Mouse (Mus musculus): ENCODE data around the gene Upk3a. TPM values are rescaled to one million over a fixed set of nuclear protein-coding genes. Genes with fewer than 3 reads are reported as not detected.
"Not testable (repeated sequence)": the region's sequence is repeated elsewhere in the genome, so short reads cannot be mapped to it uniquely, and the experiment has no call there.

The Upk3a gene
- polyA plus RNA-seq, 2 experiments = not detected

DNA sequence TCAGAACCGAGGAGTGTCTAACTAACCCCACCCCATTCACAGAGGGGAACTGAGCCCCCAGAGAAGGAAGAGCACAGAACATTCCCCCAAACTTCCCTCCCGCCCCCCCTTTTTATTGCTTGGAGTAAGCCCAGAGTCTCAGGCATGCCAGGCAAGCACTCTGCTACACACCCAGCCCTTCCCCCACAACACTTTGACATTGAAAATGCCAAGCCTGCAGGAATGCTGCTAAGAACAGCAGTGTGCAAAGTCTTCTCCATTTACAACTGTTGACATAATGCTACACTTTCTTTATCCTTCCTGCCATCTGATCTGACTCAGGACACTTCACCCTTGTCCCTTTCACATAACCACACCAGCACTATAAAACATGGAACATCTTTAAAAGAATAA lies 4.3 kb upstream of the Upk3a start:
- Histone ChIP-seq H3K9ac (replicated peaks) (no peak overlapping the region), H3K4me1 (replicated peaks; ENCODE audit: control insufficient read depth in 2 of 2, insufficient read depth in 2 of 2, low read length in 1 of 2) (0 out of 4 replicates have a peak, but pooled peaks cover 0 to 2% of the 10 kb centered on the region in 2 experiments), H3K4me2 (ENCODE audit: low read depth) (no peak overlapping the region), H3K9me3 (ENCODE audit: control insufficient read depth, low read length) (no peaks in the 10 kb centered on the region), H3K27ac (no peak overlapping the region), H3K4me3 (ENCODE audit: insufficient read depth in 1 of 2, low read depth in 2 of 2, low read length in 2 of 2) (no peak overlapping the region), H3K36me3 (replicated peaks; ENCODE audit: control insufficient read depth, insufficient read depth, low read depth) (no peaks in the 10 kb centered on the region), H3K27me3 (ENCODE audit: control insufficient read depth, insufficient read depth, low read length) (no peaks in the 10 kb centered on the region; the same call in 1 of the 2 replicates)
- WGBS (ENCODE audit: insufficient replicate concordance) = 34% methylated on average over 2 of the region's 2 CpGs
- DNase-seq (ENCODE audit: low read depth in 3 of 3, low spot score in 3 of 3) (no peak), ATAC-seq (ENCODE audit: insufficient read depth) (no peak)
- TF ChIP-seq EP300 (IDR thresholded peaks at IDR 0.05; ENCODE audit: low read depth) (no peak), CTCF (IDR thresholded peaks at IDR 0.05; ENCODE audit: low read depth) (no peak)

DNA sequence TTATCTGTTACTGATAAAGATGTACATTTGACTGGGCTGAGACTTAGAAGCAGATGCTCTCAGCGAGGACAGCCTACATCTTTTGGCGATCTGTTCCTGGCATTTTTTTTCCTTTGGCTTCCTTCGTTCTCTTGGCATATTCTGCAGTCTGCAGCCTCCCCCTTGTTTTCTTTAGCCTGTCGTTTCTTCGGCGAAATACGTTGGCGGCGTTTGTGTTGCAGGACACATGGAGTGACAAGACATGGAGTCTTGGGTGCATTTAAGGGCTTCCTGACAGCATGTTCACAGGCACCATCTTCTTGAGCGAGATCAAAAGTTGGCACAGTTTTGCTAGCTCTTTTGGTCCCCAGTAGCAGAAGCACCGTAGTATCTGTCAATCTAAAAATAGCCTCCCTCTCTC lies 1.2 kb upstream of the Upk3a start:
- TF ChIP-seq EP300 (IDR thresholded peaks at IDR 0.05; ENCODE audit: low read depth) = no peak
- TF ChIP-seq CTCF (IDR thresholded peaks at IDR 0.05; ENCODE audit: low read depth) = no peak
- Histone ChIP-seq H3K27me3 (ENCODE audit: control insufficient read depth, insufficient read depth, low read length) (no peaks in the 10 kb centered on the region; the same call in 1 of the 2 replicates), H3K27ac (no peak overlapping the region), H3K4me2 (ENCODE audit: low read depth) (no peak overlapping the region), H3K9ac (replicated peaks) (no peak overlapping the region), H3K4me3 (ENCODE audit: insufficient read depth in 1 of 2, low read depth in 2 of 2, low read length in 2 of 2) (no peak overlapping the region), H3K36me3 (replicated peaks; ENCODE audit: control insufficient read depth, insufficient read depth, low read depth) (no peaks in the 10 kb centered on the region), H3K9me3 (ENCODE audit: control insufficient read depth, low read length) (no peaks in the 10 kb centered on the region), H3K4me1 (replicated peaks; ENCODE audit: control insufficient read depth in 2 of 2, insufficient read depth in 2 of 2, low read length in 1 of 2) (0 out of 4 replicates have a peak, but pooled peaks cover 0 to 2% of the 10 kb centered on the region in 2 experiments)
- 64% methylated on average over 11 of the region's 11 CpGs for WGBS (ENCODE audit: insufficient replicate concordance)
- DNase-seq (ENCODE audit: low read depth in 3 of 3, low spot score in 3 of 3) (no peak), ATAC-seq (ENCODE audit: insufficient read depth) (no peak)

DNA sequence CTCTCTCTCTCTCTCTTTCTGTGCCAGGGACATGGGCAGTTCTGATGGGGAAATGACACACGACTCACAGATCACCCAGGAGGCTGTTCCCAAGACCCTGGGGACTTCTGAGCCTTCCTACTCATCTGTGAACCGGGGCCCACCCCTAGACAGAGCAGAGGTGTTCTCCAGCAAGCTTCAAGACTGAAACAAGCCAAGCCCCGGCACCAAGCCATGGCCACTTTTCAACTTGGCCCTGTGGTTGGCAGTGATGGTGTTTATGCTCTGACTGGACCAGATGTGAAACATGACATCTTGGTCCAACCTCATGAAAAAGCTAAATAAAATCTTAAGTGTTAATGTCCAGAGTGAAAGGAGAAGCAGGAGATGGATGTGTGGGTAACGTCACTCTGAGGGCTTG lies 5.3 kb downstream of the Upk3a start:
- no peaks in the 10 kb centered on the region for H3K9me3 ChIP-seq (ENCODE audit: control insufficient read depth, low read length)
- 51% methylated on average over 4 of the region's 4 CpGs for WGBS (ENCODE audit: insufficient replicate concordance)
- H3K4me1 ChIP-seq (replicated peaks; ENCODE audit: control insufficient read depth in 2 of 2, insufficient read depth in 2 of 2, low read length in 1 of 2) = no peaks in the 10 kb centered on the region
- no peaks in the 10 kb centered on the region for H3K36me3 ChIP-seq (replicated peaks; ENCODE audit: control insufficient read depth, insufficient read depth, low read depth)
- no peak overlapping the region for H3K9ac ChIP-seq (replicated peaks)
- TF ChIP-seq EP300 (IDR thresholded peaks at IDR 0.05; ENCODE audit: low read depth) = no peak
- TF ChIP-seq CTCF (IDR thresholded peaks at IDR 0.05; ENCODE audit: low read depth) = no peak
- no peaks in the 10 kb centered on the region for H3K27me3 ChIP-seq (ENCODE audit: control insufficient read depth, insufficient read depth, low read length)
- no peak overlapping the region for H3K4me3 ChIP-seq (ENCODE audit: insufficient read depth in 1 of 2, low read depth in 2 of 2, low read length in 2 of 2)
- ATAC-seq (ENCODE audit: insufficient read depth) (no peak), DNase-seq (ENCODE audit: low read depth in 3 of 3, low spot score in 3 of 3) (no peak)
- H3K4me2 ChIP-seq (ENCODE audit: low read depth) = no peak overlapping the region
- H3K27ac ChIP-seq = no peak overlapping the region

DNA sequence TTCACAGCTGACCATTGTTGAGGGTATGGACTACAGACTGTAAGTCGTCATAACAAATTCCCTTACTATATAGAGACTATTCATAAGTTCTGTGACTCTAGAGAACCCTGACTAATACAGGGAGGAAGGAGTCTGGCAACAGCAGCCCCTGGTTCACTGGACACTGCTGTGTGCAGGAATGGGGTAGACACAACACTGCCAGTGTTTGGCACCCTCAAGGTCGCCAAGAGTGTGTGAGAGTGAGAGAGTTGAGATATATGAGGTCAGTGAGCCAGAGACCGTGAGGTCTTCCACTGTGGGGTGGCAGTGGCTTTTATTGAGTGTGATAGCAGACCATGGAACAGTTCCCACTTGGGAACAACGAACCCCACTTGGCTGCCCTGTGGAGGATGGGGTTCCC lies 9.3 kb downstream of the Upk3a start:
- H3K36me3 ChIP-seq (replicated peaks; ENCODE audit: control insufficient read depth, insufficient read depth, low read depth) = no peaks in the 10 kb centered on the region
- no peak for TF ChIP-seq EP300 (IDR thresholded peaks at IDR 0.05; ENCODE audit: low read depth)
- TF ChIP-seq CTCF (IDR thresholded peaks at IDR 0.05; ENCODE audit: low read depth) = no peak
- H3K9me3 ChIP-seq (ENCODE audit: control insufficient read depth, low read length) = no peaks in the 10 kb centered on the region
- no peaks in the 10 kb centered on the region for H3K27me3 ChIP-seq (ENCODE audit: control insufficient read depth, insufficient read depth, low read length)
- no peaks in the 10 kb centered on the region for H3K4me1 ChIP-seq (replicated peaks; ENCODE audit: control insufficient read depth in 2 of 2, insufficient read depth in 2 of 2, low read length in 1 of 2)
- H3K4me3 ChIP-seq (ENCODE audit: insufficient read depth in 1 of 2, low read depth in 2 of 2, low read length in 2 of 2) = no peak overlapping the region
- ATAC-seq (ENCODE audit: insufficient read depth) (no peak), DNase-seq (ENCODE audit: low read depth in 3 of 3, low spot score in 3 of 3) (no peak)
- no peak overlapping the region for H3K9ac ChIP-seq (replicated peaks)
- no peak overlapping the region for H3K27ac ChIP-seq
- 43% methylated on average over 4 of the region's 4 CpGs for WGBS (ENCODE audit: insufficient replicate concordance)
- H3K4me2 ChIP-seq (ENCODE audit: low read depth) = no peak overlapping the region

DNA sequence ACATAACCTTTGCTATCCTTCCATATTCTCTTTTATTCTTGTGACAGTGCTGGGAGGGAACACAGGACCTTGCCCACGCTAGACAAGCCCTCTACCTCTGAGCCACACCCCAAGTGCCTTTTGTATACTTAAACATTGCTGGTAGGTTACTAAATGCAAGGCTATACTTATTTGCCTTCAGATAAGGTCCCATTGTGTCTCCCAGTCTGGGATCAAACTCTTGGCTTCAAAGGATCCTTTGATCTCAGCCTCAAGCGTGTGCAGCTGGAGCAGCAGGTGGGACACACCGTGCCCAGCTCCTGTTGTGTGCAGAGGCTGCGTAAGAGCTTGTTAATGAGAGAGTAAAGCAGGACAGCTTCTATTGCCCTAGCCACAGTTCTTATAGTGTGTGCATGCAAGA lies 10.8 kb downstream of the Upk3a start:
- no peak for ATAC-seq (ENCODE audit: insufficient read depth)
- DNase-seq (ENCODE audit: low read depth in 3 of 3, low spot score in 3 of 3) = no peak
- no peaks in the 10 kb centered on the region for H3K4me1 ChIP-seq (replicated peaks; ENCODE audit: control insufficient read depth in 2 of 2, insufficient read depth in 2 of 2, low read length in 1 of 2)
- H3K36me3 ChIP-seq (replicated peaks; ENCODE audit: control insufficient read depth, insufficient read depth, low read depth) = no peaks in the 10 kb centered on the region
- H3K4me2 ChIP-seq (ENCODE audit: low read depth) = no peak overlapping the region
- no peak overlapping the region for H3K27ac ChIP-seq
- no peak overlapping the region for H3K9ac ChIP-seq (replicated peaks)
- WGBS (ENCODE audit: insufficient replicate concordance) = 57% methylated on average over 4 of the region's 4 CpGs
- no peak overlapping the region for H3K4me3 ChIP-seq (ENCODE audit: insufficient read depth in 1 of 2, low read depth in 2 of 2, low read length in 2 of 2)
- no peak for TF ChIP-seq EP300 (IDR thresholded peaks at IDR 0.05; ENCODE audit: low read depth)
- TF ChIP-seq CTCF (IDR thresholded peaks at IDR 0.05; ENCODE audit: low read depth) = no peak
- no peaks in the 10 kb centered on the region for H3K27me3 ChIP-seq (ENCODE audit: control insufficient read depth, insufficient read depth, low read length)
- no peaks in the 10 kb centered on the region for H3K9me3 ChIP-seq (ENCODE audit: control insufficient read depth, low read length)

DNA sequence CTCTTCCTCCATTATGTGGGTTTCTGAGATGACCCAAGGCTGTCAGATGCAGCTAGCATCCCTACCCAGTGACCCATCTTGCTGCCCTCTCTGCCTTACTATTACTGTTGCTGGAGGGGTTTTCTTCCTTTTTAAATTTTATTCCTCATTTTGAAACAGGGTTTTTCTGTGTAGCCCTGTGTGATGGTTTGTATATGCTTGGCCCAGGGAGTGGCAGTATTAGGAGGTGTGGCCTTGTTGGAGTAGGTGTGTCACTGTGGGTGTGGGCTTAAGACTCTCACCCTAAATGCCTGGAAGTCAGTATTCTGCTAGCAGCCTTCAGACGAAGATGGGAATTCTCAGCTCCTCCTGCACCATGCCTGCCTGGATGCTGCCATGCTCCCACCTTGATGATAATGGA lies 11.7 kb downstream of the Upk3a start, which contains the start of gene Fam118a:
Gene Fam118a (plus strand): TSS at position 301 of the 400 bp plus-strand sequence.
- not testable (repeated sequence) for H3K27me3 ChIP-seq (ENCODE audit: control insufficient read depth, insufficient read depth, low read length); H3K4me3 ChIP-seq (ENCODE audit: insufficient read depth in 1 of 2, low read depth in 2 of 2, low read length in 2 of 2); H3K9ac ChIP-seq (replicated peaks); H3K27ac ChIP-seq; H3K9me3 ChIP-seq (ENCODE audit: control insufficient read depth, low read length); H3K36me3 ChIP-seq (replicated peaks; ENCODE audit: control insufficient read depth, insufficient read depth, low read depth); H3K4me1 ChIP-seq (replicated peaks; ENCODE audit: control insufficient read depth in 2 of 2, insufficient read depth in 2 of 2, low read length in 1 of 2); DNase-seq (ENCODE audit: low read depth in 3 of 3, low spot score in 3 of 3); ATAC-seq (ENCODE audit: insufficient read depth); H3K4me2 ChIP-seq (ENCODE audit: low read depth)
- 26% methylated on average over 1 of the region's 1 CpGs for WGBS (ENCODE audit: insufficient replicate concordance)

DNA sequence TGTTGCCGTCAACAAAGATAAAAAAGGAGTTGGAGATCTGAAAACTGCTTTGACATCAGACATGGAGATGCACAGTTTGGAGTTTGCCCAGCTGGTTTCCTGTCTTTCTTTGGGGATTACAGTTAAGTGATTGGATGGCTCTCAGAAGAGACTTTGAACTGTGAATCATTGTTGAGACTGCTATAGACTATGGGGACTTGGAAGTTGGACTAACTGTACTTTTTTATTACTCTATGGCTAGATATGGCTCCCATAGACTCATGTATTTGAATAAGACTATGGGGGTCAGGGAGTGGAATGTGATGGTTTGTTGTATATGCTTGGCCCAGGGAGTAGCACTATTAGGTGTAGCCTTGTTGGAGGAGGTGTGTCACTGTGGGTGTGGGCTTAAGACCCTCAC lies 13.7 kb downstream of the Upk3a start:
- not testable (repeated sequence) for H3K27me3 ChIP-seq (ENCODE audit: control insufficient read depth, insufficient read depth, low read length); H3K4me1 ChIP-seq (replicated peaks; ENCODE audit: control insufficient read depth in 2 of 2, insufficient read depth in 2 of 2, low read length in 1 of 2); H3K4me2 ChIP-seq (ENCODE audit: low read depth); H3K27ac ChIP-seq; H3K36me3 ChIP-seq (replicated peaks; ENCODE audit: control insufficient read depth, insufficient read depth, low read depth); DNase-seq (ENCODE audit: low read depth in 3 of 3, low spot score in 3 of 3); H3K9me3 ChIP-seq (ENCODE audit: control insufficient read depth, low read length); H3K9ac ChIP-seq (replicated peaks); ATAC-seq (ENCODE audit: insufficient read depth); H3K4me3 ChIP-seq (ENCODE audit: insufficient read depth in 1 of 2, low read depth in 2 of 2, low read length in 2 of 2)
- 29% methylated on average over 1 of the region's 1 CpGs for WGBS (ENCODE audit: insufficient replicate concordance)

All from liver, embryonic 14.5 days (tissue).